Mouse (Mus musculus): ENCODE data around the gene Hadh.

GRCm38 (mm10) chr3:131218636-131219390 lies 53.1 kb downstream of the Hadh start:
- TF ChIP-seq CTCF (IDR thresholded peaks at IDR 0.05; ENCODE audit: borderline replicate concordance, extremely low read depth, insufficient read depth, insufficient read length) = no peak
- no peak for TF ChIP-seq POLR2A (IDR thresholded peaks at IDR 0.05; ENCODE audit: borderline replicate concordance, extremely low read depth, insufficient read depth, insufficient read length, poor library complexity, severe bottlenecking)
